Mouse (Mus musculus) bone marrow, adult 2 months (tissue): ENCODE results near the gene Olfr1148.

Experiments used
- CTCF ChIP-seq: fragments of 200-500 bp; IDR thresholded peaks from 2 replicates; pipeline ENCODE4 v1.5.1; 2011; ENCODE audit warnings: low read length, control low read depth; ENCODE audit not compliant: control insufficient read depth, insufficient read depth
- POLR2A ChIP-seq: fragments of 200-500 bp; IDR thresholded peaks from 2 replicates; pipeline ENCODE4 v1.6.1; 2011; ENCODE audit warnings: low read depth, mild to moderate bottlenecking, control low read depth, low read length, borderline replicate concordance; ENCODE audit not compliant: control insufficient read depth

- TF ChIP-seq CTCF: no peak
- no peak for TF ChIP-seq POLR2A
Measured at GRCm38 (mm10) chr2:87866192-87866591, 35.9 kb downstream of the Olfr1148 start, which contains the start of gene Olfr1152.
